Mouse (Mus musculus): Measurements from ENCODE around the gene Tuba8.

Tuba8 gene

DNA sequence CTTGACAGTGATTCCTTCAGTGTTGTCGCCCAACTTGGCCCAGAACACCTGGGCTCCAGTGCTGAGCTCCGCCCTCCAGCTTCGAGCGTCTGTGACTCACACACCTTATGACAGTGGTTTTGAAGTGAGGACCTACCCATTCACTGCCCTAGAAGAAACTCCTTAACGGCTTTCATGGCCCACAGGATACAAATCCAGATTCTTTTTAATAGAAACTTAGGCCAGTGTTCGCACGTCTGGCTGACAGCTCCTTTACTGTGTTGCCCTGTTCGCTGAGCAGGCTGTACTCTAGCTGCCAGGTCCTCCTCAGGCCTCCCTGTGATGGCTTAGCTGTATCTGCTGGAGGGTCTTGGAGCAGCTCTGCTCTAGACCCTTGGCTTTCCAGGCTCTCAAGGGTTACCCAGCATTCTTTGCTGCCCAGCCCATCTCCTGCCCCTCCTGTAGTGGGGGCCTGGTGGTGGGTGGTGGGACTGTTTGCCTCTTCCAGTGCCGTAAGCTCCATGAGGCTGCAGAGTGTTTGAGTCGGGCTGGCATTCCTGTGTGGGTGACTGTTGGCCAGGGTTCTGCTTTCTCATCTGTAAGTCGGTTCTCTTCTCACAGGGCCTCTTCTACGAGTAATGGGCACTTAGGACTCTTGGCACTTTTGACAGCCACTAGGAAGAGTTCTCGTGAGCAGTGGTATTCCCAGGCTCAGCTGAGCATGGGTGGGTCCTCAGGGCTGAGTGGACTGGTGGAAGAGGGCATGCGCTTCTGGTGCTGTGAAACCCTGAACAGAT lies 15.4 kb upstream of the Tuba8 start:
- no peak for DNase-seq (ENCODE audit: extremely low read depth, insufficient read length, low spot score)

DNA sequence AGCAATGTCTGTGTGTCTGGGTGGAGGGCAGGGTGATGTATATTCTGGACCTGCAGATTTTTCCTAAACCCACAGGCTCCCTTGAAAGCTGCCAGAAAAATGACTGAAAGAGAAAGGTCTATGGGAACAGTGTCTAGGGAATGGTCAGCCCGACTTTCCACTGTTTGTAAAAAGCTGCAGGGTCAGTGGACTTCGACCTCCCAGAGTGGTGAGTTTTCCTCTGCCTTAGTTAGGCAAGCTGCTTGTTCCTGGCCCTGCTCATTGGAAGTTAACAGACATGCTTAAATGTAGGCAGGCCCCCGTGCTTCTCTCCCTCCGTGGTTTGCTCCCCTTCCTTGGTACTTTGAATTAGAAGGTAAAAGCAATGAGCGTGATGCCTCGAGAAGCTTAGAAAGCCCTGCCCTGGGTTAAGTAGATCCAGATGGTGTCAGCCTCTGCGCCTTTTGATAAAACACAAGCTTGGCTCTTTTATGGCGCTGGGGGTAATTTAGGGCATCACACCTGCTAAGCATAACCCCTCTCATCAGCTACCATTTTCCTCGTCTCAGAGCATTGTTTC lies 12.6 kb upstream of the Tuba8 start:
- DNase-seq (ENCODE audit: extremely low read depth, insufficient read length, low spot score): no peak

DNA sequence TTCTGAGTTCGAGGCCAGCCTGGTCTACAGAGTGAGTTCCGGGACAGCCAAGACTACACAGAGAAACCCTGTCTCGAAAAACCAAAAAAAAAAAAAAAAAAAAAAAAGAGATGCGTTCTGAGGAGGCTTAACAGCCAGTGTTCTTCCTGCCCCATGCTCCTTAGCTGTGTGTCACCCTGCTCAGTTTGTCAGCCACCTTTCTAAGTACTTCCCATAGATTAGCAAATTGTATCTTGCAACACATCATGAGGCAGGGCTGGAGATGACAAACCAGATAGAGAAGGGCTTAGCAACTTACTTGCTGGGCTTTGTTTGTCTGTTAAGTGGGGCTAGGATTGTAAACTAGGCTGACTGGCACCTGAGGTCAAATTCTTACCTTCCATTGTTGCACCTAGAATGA lies 10.0 kb upstream of the Tuba8 start:
- DNase-seq (ENCODE audit: extremely low read depth, insufficient read length, low spot score): no peak

DNA sequence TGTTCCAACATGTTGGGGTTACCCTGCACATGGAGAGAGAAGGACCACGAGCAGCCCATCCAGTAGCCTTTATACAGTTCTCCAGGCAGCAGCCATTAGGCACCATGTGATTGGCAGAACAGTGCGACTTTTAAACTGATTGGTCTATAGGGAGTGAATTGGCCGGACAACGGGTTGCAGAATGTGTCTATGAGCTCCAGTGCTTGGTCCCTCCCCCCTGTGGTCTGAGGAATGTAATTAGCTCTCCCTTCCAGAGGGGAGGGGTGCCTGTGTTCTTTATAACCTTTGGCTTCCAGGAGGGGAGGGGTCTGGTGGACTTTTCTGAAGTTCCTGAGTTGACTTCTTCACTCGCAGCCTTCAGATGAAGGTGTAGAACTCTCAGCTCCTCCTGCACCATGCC lies 8.5 kb upstream of the Tuba8 start:
- no peak for DNase-seq (ENCODE audit: extremely low read depth, insufficient read length, low spot score)

DNA sequence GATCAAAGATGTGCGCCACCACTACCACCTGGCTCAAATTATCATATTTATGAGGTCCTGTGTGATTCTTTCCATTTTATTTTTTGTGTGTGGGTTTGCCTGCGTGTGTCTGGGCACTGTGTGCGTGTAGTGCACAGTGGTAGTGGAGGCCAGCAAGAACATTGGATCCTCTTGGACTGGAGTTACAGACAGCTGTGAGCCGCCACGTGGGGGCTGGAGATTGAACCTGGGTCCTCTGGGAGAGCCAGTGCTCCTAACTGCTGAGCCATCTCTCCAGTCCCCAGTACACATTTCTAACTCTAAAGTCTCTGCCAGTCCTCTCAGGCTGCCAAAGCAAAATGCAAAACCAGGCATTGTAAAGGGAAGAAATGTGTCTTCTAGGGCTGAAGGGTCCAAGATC lies 4.0 kb upstream of the Tuba8 start:
- DNase-seq (ENCODE audit: extremely low read depth, insufficient read length, low spot score): no peak

DNA sequence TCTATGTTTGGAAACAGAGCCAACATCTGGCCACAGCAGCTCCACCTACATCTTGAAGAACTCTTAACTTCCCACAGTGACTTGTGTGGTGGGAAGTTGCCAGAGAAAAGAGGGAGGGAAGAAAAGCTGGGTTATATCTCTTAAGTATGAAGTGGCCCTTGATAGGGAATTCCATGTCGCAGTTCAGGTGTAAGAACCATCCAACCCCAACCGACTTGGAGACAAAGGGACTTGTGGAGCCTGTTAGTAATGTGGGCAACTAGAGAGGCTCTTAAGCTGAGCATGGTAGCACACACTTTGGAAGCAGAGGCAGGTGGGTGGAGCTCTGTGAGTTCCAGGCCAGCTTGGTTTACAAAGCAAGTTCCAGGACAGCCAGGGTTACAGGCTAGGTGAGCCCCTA lies 912 bp upstream of the Tuba8 start:
- no peak for DNase-seq (ENCODE audit: extremely low read depth, insufficient read length, low spot score)

DNA sequence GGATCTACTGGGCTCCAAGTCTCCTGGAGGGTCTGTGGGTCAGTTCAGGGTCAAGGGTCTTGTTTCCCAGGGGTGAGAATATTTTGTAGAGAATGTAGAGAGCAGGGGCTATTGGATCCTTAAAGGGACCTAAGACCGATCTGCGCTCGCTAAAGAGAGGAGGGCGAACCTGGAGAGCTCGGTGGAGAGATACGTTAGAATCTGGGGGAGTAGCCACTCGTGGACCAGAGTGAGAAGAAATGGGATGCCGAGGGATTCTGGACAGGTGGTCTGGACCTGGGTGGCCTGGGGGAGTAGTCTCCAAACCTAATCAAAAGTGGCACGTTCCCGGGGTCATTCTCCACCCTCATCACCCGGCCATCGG lies 412 bp downstream of the Tuba8 start:
- no peak for DNase-seq (ENCODE audit: extremely low read depth, insufficient read length, low spot score)

DNA sequence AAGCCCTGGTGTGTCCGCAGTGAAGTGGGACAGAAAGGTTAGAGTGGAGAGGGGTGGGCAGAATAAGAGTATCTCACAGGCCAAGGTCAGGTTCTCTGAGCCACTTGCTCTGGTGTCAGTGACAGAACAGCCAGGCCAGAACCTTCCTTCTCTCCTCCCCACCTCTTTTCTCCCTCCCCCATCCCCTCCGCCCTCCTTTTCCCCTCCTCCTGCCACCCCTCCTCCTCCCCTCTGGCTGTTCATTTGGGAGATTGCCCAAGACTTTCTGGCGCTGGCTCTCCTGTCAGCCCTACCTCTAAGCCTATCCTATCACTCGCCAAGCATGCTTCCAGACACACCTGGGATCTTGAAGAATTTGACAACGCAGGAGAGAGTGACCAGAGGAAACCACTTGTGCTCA lies 1.2 kb downstream of the Tuba8 start:
- DNase-seq (ENCODE audit: extremely low read depth, insufficient read length, low spot score): no peak

DNA sequence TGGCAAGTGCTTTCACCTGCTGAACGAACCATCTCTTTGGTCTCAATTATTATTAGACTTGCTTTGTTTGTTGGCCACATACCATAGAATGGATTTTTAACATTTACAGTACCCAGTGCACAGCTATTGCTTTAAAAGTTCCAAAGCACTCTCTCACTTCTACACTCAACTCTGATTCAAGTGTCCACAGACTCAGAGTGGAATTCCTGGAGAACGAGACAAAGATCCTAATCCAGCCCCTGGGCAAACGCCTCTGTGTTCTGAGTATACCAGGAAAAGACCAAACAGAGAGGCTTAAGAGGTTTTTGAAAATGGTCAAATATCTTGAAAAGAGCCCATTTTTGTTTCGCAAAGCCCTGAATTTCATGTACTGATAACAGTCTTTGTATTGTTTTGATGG lies 2.5 kb downstream of the Tuba8 start:
- no peak for DNase-seq (ENCODE audit: extremely low read depth, insufficient read length, low spot score)

DNA sequence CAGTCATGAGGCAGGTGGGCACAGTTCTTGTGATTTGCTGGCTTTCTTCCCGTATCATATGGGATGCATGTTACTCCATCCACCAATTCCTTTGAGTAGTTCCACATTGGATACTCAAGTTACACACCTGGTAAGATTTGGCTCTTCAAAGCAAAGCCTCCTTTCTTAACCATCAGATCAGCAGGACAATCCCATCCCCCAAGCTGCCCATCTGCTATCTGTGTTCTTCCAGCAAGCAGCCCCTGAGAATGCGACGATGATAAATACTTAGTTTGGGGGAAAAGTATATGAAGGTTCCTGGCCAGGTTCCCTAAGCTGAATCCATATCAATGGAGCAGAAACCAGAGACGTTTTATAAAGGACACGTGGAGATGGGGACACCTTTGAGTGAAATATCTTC lies 3.7 kb downstream of the Tuba8 start:
- DNase-seq (ENCODE audit: extremely low read depth, insufficient read length, low spot score): no peak

DNA sequence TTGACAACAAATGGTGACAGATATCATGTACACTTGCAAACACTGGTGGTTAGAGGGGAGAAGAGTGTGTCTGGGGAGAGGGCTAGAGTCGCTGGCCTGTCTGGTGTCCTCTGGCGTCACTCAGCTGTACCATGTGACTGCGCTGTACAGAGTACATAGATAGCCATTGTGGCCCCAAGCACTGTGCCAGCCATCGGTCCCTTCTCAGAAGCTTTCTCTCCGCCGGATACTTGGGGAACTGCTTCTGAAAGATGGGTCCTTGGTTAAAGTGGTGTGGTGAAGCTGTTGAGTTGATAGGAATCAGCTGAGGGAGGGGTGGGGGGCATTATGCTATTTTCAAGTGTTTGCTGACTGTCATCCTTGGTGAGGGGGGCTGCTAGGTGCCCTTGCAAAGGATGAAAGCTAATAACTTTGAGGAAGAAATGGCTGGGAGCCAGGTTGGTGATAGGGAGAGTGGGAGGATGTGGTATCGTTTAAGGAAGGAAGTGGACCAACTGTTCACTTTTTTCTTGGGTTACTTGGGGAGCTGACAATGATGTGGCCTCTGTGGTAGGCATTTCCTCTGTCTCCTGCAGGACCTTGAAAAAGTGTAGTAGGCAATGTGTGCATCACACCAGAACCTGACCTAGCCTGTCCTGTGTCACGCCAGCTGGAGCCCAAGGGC lies 4.3 kb downstream of the Tuba8 start:
- DNase-seq (ENCODE audit: extremely low read depth, insufficient read length, low spot score): no peak

DNA sequence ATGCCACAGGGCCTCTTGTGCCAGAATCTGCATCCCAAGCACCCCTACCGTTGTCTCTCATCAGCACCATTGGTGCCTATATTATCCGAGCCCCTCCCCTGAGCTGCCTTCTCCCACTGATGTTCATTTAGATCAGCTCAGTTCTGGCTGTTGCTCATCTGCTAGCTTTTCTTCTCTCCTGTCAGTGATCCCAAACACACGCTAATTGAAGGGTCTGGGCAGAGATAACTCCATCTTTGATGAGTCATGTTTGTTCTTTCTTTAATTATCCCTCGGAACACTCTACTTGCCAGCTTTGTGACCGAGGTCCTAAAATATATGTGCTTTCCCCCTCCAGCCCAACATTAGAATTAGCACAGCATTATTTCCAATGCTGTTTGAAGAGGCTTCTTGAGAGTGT lies 4.8 kb downstream of the Tuba8 start:
- DNase-seq (ENCODE audit: extremely low read depth, insufficient read length, low spot score): no peak

DNA sequence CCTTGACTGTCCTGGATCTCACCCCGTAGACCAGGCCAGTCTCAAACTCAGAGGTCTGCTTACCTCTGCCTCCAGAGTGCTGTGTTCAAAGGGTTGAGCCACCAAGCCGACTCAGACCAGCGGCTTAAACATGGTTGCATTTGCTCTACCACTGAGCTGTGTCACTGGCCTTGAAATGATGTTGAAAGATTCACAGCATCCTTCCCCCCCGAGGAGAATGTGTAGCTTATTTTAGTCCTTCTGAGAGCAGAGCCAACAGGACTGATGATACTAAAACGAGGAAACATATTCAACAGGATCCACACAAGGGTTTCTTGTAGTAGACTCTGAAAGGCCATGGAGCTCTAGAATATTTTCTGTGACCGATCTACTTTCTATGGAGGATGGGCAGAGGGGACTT lies 5.4 kb downstream of the Tuba8 start:
- no peak for DNase-seq (ENCODE audit: extremely low read depth, insufficient read length, low spot score)

DNA sequence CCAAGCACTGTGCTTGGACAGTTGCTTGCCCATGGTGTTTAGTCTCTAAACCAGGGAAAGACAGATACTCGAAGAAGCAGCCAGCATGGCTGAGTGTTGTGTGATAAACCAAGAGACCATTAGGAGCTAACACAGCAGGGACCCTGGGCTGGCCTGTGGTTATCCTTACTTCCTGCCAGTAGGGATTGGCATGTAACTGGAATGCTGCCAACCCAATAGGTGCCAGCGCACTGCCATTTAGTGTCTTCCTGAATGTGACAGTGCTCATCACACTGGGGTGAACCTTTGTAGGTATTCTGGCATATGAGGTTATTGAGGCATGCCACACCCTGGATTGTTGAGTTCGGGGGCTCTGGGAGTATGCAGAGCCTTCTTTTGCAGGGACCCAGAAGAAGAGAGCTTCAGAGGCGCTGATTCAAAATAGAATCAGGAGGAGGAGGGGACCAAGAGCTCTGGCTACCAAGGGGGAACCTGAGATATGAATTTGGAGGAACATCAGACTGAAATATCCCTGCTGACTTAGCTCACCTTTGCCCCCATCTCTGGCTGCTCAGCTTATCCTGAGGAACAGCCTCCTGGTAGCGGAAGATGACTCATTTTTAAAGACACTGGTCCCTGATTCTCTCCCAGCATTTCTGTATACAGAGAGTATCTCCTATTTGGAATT lies 6.2 kb downstream of the Tuba8 start:
- no peak for DNase-seq (ENCODE audit: extremely low read depth, insufficient read length, low spot score)

DNA sequence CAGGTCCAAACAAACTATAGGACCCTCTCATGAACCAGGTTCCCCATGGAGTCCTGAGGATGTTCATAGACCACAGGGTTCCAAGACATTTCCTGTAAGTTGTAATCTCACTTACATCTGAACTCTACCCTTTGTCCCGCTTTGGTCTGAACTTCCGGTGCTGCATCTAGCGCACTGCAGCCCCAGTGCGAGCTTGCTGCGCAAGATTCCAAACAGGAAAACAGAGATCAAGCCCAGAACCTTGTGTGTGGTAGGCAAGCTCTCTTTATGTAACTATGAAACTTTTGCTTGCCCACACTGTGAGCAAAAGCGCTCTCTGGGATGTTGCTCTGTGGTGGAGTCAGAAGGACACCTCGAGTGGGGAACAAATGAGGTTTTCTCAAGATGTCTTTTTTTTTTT lies 7.5 kb downstream of the Tuba8 start:
- no peak for DNase-seq (ENCODE audit: extremely low read depth, insufficient read length, low spot score)

DNA sequence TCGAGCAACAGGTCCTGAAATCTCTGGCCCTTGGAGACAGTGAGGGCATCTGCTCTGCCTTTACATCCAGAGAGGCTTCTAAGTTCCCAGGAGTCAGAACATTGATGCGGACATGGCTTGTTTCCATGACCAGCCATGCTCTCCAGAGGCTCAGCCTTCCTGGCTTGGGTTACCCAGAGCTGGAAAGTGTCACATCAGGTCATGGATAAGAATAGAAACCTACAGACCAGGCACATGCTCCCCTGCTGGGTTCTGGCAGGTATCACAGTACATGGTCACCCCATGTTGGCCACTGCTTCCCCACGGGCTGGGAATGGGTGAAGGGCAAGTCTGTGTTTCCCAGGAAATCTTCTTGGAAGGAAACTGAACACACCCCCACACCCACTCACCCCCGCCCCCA lies 8.9 kb downstream of the Tuba8 start:
- no peak for DNase-seq (ENCODE audit: extremely low read depth, insufficient read length, low spot score)

DNA sequence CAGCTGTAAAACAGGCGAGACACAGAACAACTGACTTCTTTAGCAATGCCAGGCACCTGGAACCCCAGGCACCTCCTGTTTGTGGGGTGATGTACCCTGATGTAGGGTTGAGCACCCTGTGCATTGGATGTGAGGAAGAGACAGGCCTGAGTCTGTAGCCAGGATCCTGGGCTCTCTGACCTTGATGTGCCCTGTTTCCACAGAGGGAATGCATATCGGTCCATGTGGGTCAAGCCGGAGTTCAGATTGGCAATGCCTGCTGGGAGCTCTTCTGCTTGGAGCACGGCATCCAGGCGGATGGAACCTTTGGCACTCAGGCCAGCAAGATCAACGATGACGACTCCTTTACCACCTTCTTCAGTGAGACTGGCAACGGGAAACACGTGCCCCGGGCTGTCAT lies 9.7 kb downstream of the Tuba8 start:
- no peak for DNase-seq (ENCODE audit: extremely low read depth, insufficient read length, low spot score)

DNA sequence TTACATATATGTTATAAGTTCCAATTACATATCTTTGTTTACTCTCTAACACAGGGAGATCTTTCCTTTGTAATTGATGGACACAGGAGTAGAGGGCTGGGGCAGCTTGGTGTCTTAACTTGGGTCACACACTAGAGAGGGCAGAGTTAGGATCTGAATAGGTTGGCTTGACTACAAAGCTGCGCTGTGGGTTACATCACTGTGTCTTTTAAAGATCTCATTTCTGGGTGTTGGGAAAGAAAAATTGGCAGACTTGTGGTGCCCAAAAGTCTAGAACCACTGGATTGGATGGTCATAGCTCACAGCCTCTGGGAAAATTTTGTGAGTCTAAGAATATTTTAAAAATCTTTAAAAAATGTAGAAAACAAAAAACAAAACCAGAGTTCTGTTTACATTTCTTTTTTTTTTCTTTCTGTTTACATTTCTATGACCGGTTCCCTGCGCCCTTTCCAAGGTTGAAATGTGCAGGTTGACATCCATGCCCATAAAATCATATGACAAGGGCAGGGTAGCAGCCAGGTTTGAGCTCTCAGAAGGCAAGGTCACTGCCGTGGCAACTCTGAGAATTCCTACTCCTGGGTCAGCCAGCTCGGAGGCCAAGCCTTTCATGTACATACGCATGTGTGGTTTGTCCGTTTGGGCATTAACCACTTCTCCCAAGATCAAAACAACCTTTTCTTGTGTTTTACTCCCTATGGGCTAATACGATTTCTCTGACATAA lies 11.5 kb downstream of the Tuba8 start:
- DNase-seq (ENCODE audit: extremely low read depth, insufficient read length, low spot score): no peak

DNA sequence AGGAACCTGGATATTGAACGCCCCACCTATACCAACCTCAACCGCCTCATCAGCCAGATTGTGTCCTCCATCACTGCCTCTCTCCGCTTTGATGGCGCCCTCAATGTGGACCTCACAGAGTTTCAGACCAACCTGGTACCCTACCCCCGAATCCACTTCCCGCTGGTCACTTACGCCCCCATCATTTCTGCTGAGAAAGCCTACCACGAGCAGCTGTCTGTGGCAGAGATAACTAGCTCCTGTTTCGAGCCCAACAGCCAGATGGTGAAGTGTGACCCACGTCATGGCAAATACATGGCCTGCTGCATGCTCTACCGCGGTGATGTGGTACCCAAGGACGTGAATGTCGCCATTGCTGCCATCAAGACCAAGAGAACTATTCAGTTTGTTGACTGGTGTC lies 12.5 kb downstream of the Tuba8 start:
- no peak for DNase-seq (ENCODE audit: extremely low read depth, insufficient read length, low spot score)

DNA sequence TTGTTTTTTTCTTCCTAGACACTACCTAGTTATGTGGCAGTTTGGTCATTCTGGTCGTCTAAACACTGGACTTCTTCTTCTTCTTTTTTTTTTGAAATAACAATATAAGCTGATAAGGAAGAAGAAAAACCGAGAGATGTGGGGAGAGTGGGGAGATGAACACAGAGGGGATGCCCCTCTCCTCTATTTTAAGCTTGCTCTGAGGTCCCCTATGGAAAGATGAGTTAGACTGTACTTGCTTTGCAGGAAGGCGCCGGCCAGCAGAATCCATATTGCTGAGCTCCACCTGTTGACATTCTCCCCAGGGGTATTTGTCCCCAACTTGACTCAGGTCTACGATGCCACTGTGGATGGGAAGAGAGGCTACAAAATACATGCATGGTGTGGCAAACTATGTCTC lies 13.6 kb downstream of the Tuba8 start:
- no peak for DNase-seq (ENCODE audit: extremely low read depth, insufficient read length, low spot score)

DNA sequence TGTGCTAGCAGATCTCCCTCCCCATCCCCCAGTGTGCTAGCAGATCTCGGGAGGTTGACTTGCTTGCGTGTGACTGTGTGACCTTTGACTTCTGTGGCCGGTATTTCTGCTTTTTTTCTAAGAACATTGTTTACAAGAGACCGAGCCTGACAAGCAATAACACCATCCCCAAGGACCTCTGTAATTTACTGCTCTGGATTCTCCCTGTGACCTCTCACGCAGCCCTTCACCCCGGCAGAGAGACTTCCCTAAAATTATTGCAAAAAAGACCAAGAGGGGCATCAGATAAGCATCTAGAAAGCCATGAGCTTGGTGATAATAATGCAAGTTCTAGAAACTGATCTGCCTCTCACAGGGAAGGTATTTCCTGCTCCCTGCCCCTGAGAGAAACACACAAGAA lies 14.5 kb downstream of the Tuba8 start:
- no peak for DNase-seq (ENCODE audit: extremely low read depth, insufficient read length, low spot score)

All from 3134 (cell line).